Mouse (Mus musculus): ENCODE data around the gene Col4a2. TPM values are rescaled to one million over a fixed set of nuclear protein-coding genes. Genes with fewer than 3 reads are reported as not detected.

The Col4a2 gene
- polyA plus RNA-seq (2014; fragmentation: Nextera tagmentation; extraction: Ambion mirVana) = 34.9 and 36.2 TPM in 2 replicates

DNA sequence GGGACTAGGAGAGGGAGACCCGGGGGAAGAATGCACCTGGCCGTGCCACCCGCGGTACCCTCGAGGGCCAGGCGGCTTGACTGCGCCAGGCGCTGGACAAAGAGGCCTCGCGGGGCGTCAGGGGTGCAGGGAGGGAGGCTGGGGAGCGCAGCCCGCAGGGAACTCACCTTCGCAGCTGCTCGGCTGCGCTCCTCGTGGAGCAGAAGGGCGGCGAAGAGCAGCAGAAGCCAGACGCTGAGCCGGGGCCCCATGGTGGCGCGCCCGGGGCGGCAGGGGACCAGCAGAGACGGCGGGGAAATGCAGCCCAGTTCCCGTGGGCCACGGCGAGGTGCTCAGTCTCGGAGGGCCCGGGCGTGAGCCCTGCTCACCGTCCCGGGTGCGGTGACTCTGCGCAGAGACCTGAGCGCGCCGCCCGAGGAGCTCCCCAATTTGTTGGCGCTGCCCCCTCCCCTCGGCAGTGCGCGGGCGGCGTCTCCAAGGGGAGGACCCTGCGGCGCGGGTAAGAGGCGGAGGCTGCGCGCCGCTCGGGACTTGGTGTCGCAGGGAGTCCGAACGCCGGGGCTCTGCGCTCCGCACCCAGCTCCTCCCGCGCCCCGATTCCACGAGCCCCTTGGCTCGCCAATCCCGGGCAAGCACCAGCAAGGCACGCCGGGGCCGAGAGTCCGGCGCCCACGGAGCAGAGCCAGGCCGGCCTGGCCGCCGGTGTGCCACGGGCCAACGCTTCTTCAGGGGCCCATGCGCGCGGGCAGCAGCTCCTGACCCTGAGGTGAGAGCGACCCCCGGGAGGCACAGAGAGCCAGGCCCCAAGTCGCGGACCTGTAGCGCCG lies at the start of gene Col4a2, which contains the start of gene Col4a1:
TSS of gene Col4a2 (plus strand) at position 457 of the 827 bp plus-strand sequence.
TSS of gene Col4a1 (minus strand) at position 478 of the 827 bp plus-strand sequence.
- peak within 1 kb of the TSS; percentile 68 for H3K9ac ChIP-seq (ENCODE audit: low read length)
- H3K27me3 ChIP-seq (ENCODE audit: control insufficient read depth, insufficient read depth, low read length) = peaks cover 30% of the 10 kb centered on the region
- H3K4me1 ChIP-seq (ENCODE audit: control insufficient read depth, insufficient read depth, low read length) = peaks cover 16% of the 10 kb centered on the region
- no peaks in the 10 kb centered on the region for H3K36me3 ChIP-seq (ENCODE audit: control insufficient read depth, insufficient read depth, low read length)
- H3K9me3 ChIP-seq (ENCODE audit: control insufficient read depth, low read length) = no peaks in the 10 kb centered on the region
- peak within 1 kb of the TSS; percentile 45; the same call in 1 of the 2 replicates for H3K27ac ChIP-seq (ENCODE audit: low read depth, low read length)
- under 1% methylated on average over 81 of the region's 87 CpGs for WGBS
- H3K4me2 ChIP-seq (ENCODE audit: low read depth) = peak within 1 kb of the TSS; percentile 89
- DNase-seq (ENCODE audit: low spot score) (peak; percentile 79), ATAC-seq (ENCODE audit: insufficient read depth, low FRiP score, low TSS enrichment) (peak; percentile 56; the same call in 1 of the 2 replicates)
- peak within 1 kb of the TSS; percentile 70 for H3K4me3 ChIP-seq (ENCODE audit: low read depth, low read length)

DNA sequence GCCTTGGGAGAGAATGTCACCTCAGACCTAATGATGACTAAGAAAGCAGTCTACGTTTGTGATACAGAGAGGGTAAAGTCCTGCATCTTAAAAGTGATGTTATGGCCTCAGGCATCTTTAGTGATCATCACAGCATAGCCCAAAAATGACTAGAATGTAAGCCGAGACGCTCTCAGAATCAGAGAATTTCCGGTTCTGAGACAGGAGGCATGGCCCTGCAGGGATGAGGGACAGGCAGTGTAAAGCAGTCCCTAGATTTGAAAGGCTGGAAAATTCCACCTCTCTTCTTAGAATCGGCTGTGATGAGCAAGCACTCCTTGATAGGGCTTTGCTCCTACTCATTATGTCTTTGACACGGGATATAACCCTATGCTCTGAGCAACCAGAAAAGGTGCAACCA lies 48.8 kb upstream of the Col4a2 start:
- Histone ChIP-seq H3K4me1 (ENCODE audit: control insufficient read depth, insufficient read depth, low read length) (0 out of 2 replicates have a peak, but pooled peaks cover 2% of the 10 kb centered on the region), H3K4me2 (ENCODE audit: low read depth) (no peak overlapping the region), H3K27me3 (ENCODE audit: control insufficient read depth, insufficient read depth, low read length) (no peaks in the 10 kb centered on the region), H3K9me3 (ENCODE audit: control insufficient read depth, low read length) (no peaks in the 10 kb centered on the region), H3K9ac (ENCODE audit: low read length) (no peak overlapping the region), H3K36me3 (ENCODE audit: control insufficient read depth, insufficient read depth, low read length) (no peaks in the 10 kb centered on the region), H3K4me3 (ENCODE audit: low read depth, low read length) (no peak overlapping the region), H3K27ac (ENCODE audit: low read depth, low read length) (no peak overlapping the region)
- DNase-seq (ENCODE audit: low spot score) (no peak), ATAC-seq (ENCODE audit: insufficient read depth, low FRiP score, low TSS enrichment) (no peak)
- 85% methylated on average over 6 of the region's 6 CpGs for WGBS

DNA sequence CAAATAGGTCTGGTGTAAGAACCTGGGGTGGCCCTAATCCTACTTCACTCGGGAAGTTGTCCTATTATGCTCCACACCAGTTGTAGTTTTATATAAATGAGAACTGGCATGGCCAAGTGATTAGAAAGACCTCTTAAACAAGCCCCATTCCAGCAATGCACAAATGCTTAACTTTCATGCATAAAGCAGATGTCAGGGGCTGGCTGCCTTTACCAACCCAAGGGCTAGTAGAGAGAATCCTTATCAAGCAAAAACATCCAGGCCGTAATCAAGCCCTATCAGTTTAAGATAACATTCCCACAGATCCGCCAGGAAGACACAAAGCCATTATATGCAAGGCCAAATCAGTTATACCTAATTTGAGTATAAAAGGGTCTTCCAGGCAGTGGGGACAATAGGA lies 46.6 kb upstream of the Col4a2 start:
- H3K9me3 ChIP-seq (ENCODE audit: control insufficient read depth, low read length) = no peaks in the 10 kb centered on the region
- no peak overlapping the region for H3K4me3 ChIP-seq (ENCODE audit: low read depth, low read length)
- no peak overlapping the region for H3K27ac ChIP-seq (ENCODE audit: low read depth, low read length)
- no peak overlapping the region for H3K9ac ChIP-seq (ENCODE audit: low read length)
- 83% methylated on average over 3 of the region's 3 CpGs for WGBS
- no peak overlapping the region for H3K4me2 ChIP-seq (ENCODE audit: low read depth)
- DNase-seq (ENCODE audit: low spot score) = no peak
- no peak for ATAC-seq (ENCODE audit: insufficient read depth, low FRiP score, low TSS enrichment)
- H3K4me1 ChIP-seq (ENCODE audit: control insufficient read depth, insufficient read depth, low read length) = no peaks in the 10 kb centered on the region
- no peaks in the 10 kb centered on the region for H3K36me3 ChIP-seq (ENCODE audit: control insufficient read depth, insufficient read depth, low read length)
- H3K27me3 ChIP-seq (ENCODE audit: control insufficient read depth, insufficient read depth, low read length) = no peaks in the 10 kb centered on the region

DNA sequence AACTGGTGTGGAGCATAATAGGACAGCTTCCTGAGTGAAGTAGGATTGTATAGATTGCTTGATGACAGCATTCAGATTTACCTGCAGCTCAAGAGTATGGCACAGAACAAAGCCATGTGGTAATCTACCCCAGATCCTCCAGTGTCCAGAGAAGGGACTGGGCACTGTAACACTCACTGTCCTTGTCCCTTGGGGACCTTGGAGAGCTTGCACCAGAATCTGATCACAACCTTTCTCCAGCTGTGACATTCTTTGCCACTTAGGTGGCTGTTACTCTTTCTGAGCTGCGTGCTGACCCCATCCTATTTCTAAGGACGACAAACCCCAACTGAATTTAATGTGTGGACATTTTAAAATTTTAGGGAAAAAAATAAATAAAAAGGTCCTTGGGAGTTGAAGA lies 46.1 kb upstream of the Col4a2 start:
- Histone ChIP-seq H3K27me3 (ENCODE audit: control insufficient read depth, insufficient read depth, low read length) (no peaks in the 10 kb centered on the region), H3K4me3 (ENCODE audit: low read depth, low read length) (no peak overlapping the region), H3K36me3 (ENCODE audit: control insufficient read depth, insufficient read depth, low read length) (no peaks in the 10 kb centered on the region), H3K4me1 (ENCODE audit: control insufficient read depth, insufficient read depth, low read length) (no peaks in the 10 kb centered on the region), H3K9me3 (ENCODE audit: control insufficient read depth, low read length) (no peaks in the 10 kb centered on the region), H3K4me2 (ENCODE audit: low read depth) (no peak overlapping the region), H3K27ac (ENCODE audit: low read depth, low read length) (no peak overlapping the region), H3K9ac (ENCODE audit: low read length) (no peak overlapping the region)
- WGBS = 89% methylated on average over 2 of the region's 2 CpGs
- no peak for DNase-seq (ENCODE audit: low spot score)
- no peak for ATAC-seq (ENCODE audit: insufficient read depth, low FRiP score, low TSS enrichment)

DNA sequence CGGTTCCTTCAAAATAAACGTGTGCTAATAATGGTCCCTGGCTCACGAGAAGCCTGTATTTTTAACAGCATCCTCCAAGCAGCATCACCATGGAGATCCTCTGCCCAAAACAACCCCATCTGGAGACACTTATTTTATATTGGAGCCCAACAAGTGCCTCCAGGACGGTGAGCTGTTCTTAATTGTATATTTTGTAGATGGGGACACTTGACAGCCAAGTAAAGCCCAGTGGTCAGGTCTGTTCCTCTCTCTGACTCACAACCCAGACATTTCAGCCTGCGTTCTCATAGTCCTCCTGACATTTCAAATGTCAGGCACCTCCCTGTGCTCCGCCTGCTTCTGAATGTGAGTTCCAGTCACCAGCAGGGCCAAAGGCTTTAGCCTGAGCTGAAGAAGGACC lies 43.9 kb upstream of the Col4a2 start:
- H3K9ac ChIP-seq (ENCODE audit: low read length) = no peak overlapping the region
- H3K4me3 ChIP-seq (ENCODE audit: low read depth, low read length) = no peak overlapping the region
- H3K9me3 ChIP-seq (ENCODE audit: control insufficient read depth, low read length) = no peaks in the 10 kb centered on the region
- no peaks in the 10 kb centered on the region for H3K27me3 ChIP-seq (ENCODE audit: control insufficient read depth, insufficient read depth, low read length)
- H3K27ac ChIP-seq (ENCODE audit: low read depth, low read length) = no peak overlapping the region
- no peak for ATAC-seq (ENCODE audit: insufficient read depth, low FRiP score, low TSS enrichment)
- WGBS = 73% methylated on average over 6 of the region's 6 CpGs
- no peak for DNase-seq (ENCODE audit: low spot score)
- no peaks in the 10 kb centered on the region for H3K4me1 ChIP-seq (ENCODE audit: control insufficient read depth, insufficient read depth, low read length)
- H3K4me2 ChIP-seq (ENCODE audit: low read depth) = no peak overlapping the region
- H3K36me3 ChIP-seq (ENCODE audit: control insufficient read depth, insufficient read depth, low read length) = no peaks in the 10 kb centered on the region

- no peak overlapping the region for H3K4me3 ChIP-seq (ENCODE audit: low read depth, low read length)
- 73% methylated on average over 6 of the region's 6 CpGs for WGBS
- no peak overlapping the region for H3K4me2 ChIP-seq (ENCODE audit: low read depth)
- H3K36me3 ChIP-seq (ENCODE audit: control insufficient read depth, insufficient read depth, low read length) = no peaks in the 10 kb centered on the region
- no peak for DNase-seq (ENCODE audit: low spot score)
- no peak for ATAC-seq (ENCODE audit: insufficient read depth, low FRiP score, low TSS enrichment)
- no peaks in the 10 kb centered on the region for H3K27me3 ChIP-seq (ENCODE audit: control insufficient read depth, insufficient read depth, low read length)
- no peaks in the 10 kb centered on the region for H3K4me1 ChIP-seq (ENCODE audit: control insufficient read depth, insufficient read depth, low read length)
- no peak overlapping the region for H3K27ac ChIP-seq (ENCODE audit: low read depth, low read length)
- H3K9ac ChIP-seq (ENCODE audit: low read length) = no peak overlapping the region
- H3K9me3 ChIP-seq (ENCODE audit: control insufficient read depth, low read length) = no peaks in the 10 kb centered on the region
Measured at GRCm38 (mm10) chr8:11270826-11271225, 41.8 kb upstream of the Col4a2 start.

GRCm38 (mm10) chr8:11272205-11272604 lies 40.4 kb upstream of the Col4a2 start:
- WGBS = 85% methylated on average over 6 of the region's 6 CpGs
- no peak for DNase-seq (ENCODE audit: low spot score)

DNA sequence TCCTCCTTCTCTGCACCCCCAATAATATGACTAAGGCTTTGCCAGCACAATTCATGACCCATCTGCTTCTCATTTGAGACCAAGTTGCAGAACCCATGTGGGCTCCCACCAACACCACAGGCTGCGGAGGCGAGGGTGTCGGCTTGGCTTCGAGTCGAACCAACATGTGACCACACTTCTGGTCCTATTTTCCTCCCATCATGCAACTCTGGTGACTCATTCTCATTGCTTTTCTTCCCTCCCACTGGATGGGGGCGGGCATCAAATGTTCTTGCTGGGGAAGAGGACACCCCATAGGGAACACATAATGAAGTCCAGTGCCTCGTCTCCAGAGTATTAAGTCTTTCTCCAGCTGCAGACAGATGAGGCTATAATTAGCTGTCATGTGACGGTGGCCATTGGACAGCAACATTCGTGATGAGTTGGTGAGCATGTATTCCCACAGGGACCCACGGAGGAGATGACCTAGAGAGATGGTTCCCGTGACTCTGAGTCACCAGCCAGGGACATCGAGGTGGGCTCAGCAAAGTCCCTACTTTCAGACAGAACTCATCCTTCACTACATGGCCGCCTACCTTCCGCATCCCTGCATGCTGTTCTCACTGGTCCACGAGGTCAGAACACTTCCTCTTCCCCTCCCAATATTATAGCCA lies 39.0 kb upstream of the Col4a2 start:
- no peaks in the 10 kb centered on the region for H3K4me1 ChIP-seq (ENCODE audit: control insufficient read depth, insufficient read depth, low read length)
- no peaks in the 10 kb centered on the region for H3K9me3 ChIP-seq (ENCODE audit: control insufficient read depth, low read length)
- H3K36me3 ChIP-seq (ENCODE audit: control insufficient read depth, insufficient read depth, low read length) = no peaks in the 10 kb centered on the region
- no peak overlapping the region for H3K27ac ChIP-seq (ENCODE audit: low read depth, low read length)
- ATAC-seq (ENCODE audit: insufficient read depth, low FRiP score, low TSS enrichment) (no peak), DNase-seq (ENCODE audit: low spot score) (no peak)
- no peak overlapping the region for H3K4me2 ChIP-seq (ENCODE audit: low read depth)
- no peaks in the 10 kb centered on the region for H3K27me3 ChIP-seq (ENCODE audit: control insufficient read depth, insufficient read depth, low read length)
- H3K9ac ChIP-seq (ENCODE audit: low read length) = no peak overlapping the region
- H3K4me3 ChIP-seq (ENCODE audit: low read depth, low read length) = no peak overlapping the region
- 87% methylated on average over 15 of the region's 15 CpGs for WGBS

More at GRCm38 (mm10) chr8:11272205-11272604, 40.4 kb upstream of the Col4a2 start:
- no peak for ATAC-seq (ENCODE audit: insufficient read depth, low FRiP score, low TSS enrichment)
- H3K27me3 ChIP-seq (ENCODE audit: control insufficient read depth, insufficient read depth, low read length) = no peaks in the 10 kb centered on the region
- H3K27ac ChIP-seq (ENCODE audit: low read depth, low read length) = no peak overlapping the region
- no peaks in the 10 kb centered on the region for H3K36me3 ChIP-seq (ENCODE audit: control insufficient read depth, insufficient read depth, low read length)
- no peak overlapping the region for H3K4me2 ChIP-seq (ENCODE audit: low read depth)
- no peaks in the 10 kb centered on the region for H3K4me1 ChIP-seq (ENCODE audit: control insufficient read depth, insufficient read depth, low read length)
- no peaks in the 10 kb centered on the region for H3K9me3 ChIP-seq (ENCODE audit: control insufficient read depth, low read length)
- no peak overlapping the region for H3K9ac ChIP-seq (ENCODE audit: low read length)
- no peak overlapping the region for H3K4me3 ChIP-seq (ENCODE audit: low read depth, low read length)
